20 mouse cellular contexts compared by ENCODE assay signal in genomic region chr4:138666521-138666920, GRCm38 (mm10). TPM values are rescaled to one million over a fixed set of nuclear protein-coding genes. Genes with fewer than 3 reads are reported as not detected.
"Had no signal": no experiment of that assay in that cellular context is flagged by ENCODE, and none has a peak within 500 bp of the region (broad histone marks: within the 10 kb centered on the region; RNA-seq: fewer than 3 reads in every experiment).

No protein-coding gene starts in this region.

- ATAC-seq: liver, postnatal 0 days; lung, postnatal 0 days; midbrain, embryonic 13.5 days had no signal

- H3K4me2 ChIP-seq: limb, embryonic 12.5 days; limb, embryonic 15.5 days; liver, embryonic 11.5 days; lung, embryonic 14.5 days; midbrain, embryonic 13.5 days had no signal

- H3K4me1 ChIP-seq: limb, embryonic 12.5 days; limb, embryonic 15.5 days had no signal

- H3K4me3 ChIP-seq: layer of hippocampus, adult 2 months; left cerebral cortex, adult 2 months; limb, embryonic 12.5 days; limb, embryonic 15.5 days; midbrain, embryonic 13.5 days had no signal

- H3K9me3 ChIP-seq: limb, embryonic 12.5 days; limb, embryonic 15.5 days; midbrain, embryonic 13.5 days had no signal

- H3K36me3 ChIP-seq: limb, embryonic 12.5 days; limb, embryonic 15.5 days; midbrain, embryonic 13.5 days had no signal

- H3K27me3 ChIP-seq: limb, embryonic 15.5 days had no signal

- H3K27ac ChIP-seq: layer of hippocampus, adult 2 months; limb, embryonic 12.5 days; limb, embryonic 15.5 days; liver, embryonic 14.5 days; macrophage; midbrain, embryonic 13.5 days had no signal

- H3K9ac ChIP-seq: limb, embryonic 12.5 days; limb, embryonic 15.5 days; liver, embryonic 14.5 days; liver, postnatal 0 days; lung, embryonic 14.5 days; midbrain, embryonic 13.5 days had no signal

- DNase-seq: kidney, adult 18-20 months; kidney, postnatal 25 days; layer of hippocampus, adult 9-11 months; layer of hippocampus, postnatal 36 days; left cerebral cortex, postnatal 4 days; liver, postnatal 0 days; lung, embryonic 14.5 days; thymus, adult 18-20 months; thymus, postnatal 4 days had no signal

RNA-seq across cellular contexts. Expression of gene Vwa5b1, which starts 30.8 kb away (rescaled TPM):
- total RNA-seq: megakaryocyte, adult 5-6 weeks had no signal
- polyA plus RNA-seq: liver, embryonic 11.5 days; liver, embryonic 14.5 days; liver, postnatal 0 days; macrophage; spleen, adult 2 months had no signal

RNA-seq across cellular contexts. Expression of gene Pla2g2c, which starts 58.1 kb away (rescaled TPM):
- total RNA-seq: layer of hippocampus, adult 2 months; left cerebral cortex, adult 2 months; megakaryocyte, adult 5-6 weeks had no signal
- polyA plus RNA-seq: limb, embryonic 15.5 days; liver, postnatal 0 days; macrophage; spleen, adult 2 months had no signal
